Mouse (Mus musculus) embryonic facial prominence, embryonic 10.5 days (tissue): Measurements from ENCODE around the gene Sox1. TPM values are rescaled to one million over a fixed set of nuclear protein-coding genes. Genes with fewer than 3 reads are reported as not detected.

Source experiments
- DNase-seq: peaks from one replicate; pipeline ENCODE4 v3.0.0-alpha.2; 2017; ENCODE audit warnings: low spot score
- H3K27ac ChIP-seq: fragments of 300-500 bp; sonication (generic); replicated peaks from 2 replicates; pipeline ENCODE4 v1.5.1; 2016; ENCODE audit warnings: mild to moderate bottlenecking
- H3K27me3 ChIP-seq: fragments of 300-500 bp; sonication (generic); replicated peaks from 2 replicates; pipeline ENCODE4 v1.6.1; 2016; ENCODE audit warnings: low read depth, mild to moderate bottlenecking; ENCODE audit not compliant: poor library complexity, severe bottlenecking
- H3K36me3 ChIP-seq: fragments of 300-500 bp; sonication (generic); replicated peaks from 2 replicates; pipeline ENCODE4 v1.6.1; 2016; ENCODE audit warnings: mild to moderate bottlenecking, moderate library complexity
- H3K4me1 ChIP-seq: fragments of 300-500 bp; sonication (generic); 2 replicates; pipeline ENCODE4 v1.6.1; 2016
- H3K4me3 ChIP-seq: fragments of 300-500 bp; sonication (generic); 2 replicates; pipeline ENCODE4 v1.5.1; 2016; ENCODE audit warnings: mild to moderate bottlenecking, moderate library complexity
- H3K9me3 ChIP-seq: fragments of 300-500 bp; sonication (generic); 2 replicates; pipeline ENCODE4 v1.6.1; 2016; ENCODE audit warnings: mild to moderate bottlenecking
- WGBS: fragments of 180-500 bp; shearing (Covaris S2); methylation state at CpG from one replicate; pipeline ENCODE4 v1.1.7; 2016; 5-methylcytosine and 5-hydroxymethylcytosine counted together
- polyA plus RNA-seq: library from polyadenylated mRNA; unstranded; fragments of >200 nt; fragmentation: Nextera tagmentation; extraction: Ambion mirVana; gene quantifications from 2 replicates; pipeline ENCODE4 v1.2.1, GENCODE M21; 2016

The Sox1 gene
- polyA plus RNA-seq, 1 experiment from 2014 or later: 1.0 TPM

DNA sequence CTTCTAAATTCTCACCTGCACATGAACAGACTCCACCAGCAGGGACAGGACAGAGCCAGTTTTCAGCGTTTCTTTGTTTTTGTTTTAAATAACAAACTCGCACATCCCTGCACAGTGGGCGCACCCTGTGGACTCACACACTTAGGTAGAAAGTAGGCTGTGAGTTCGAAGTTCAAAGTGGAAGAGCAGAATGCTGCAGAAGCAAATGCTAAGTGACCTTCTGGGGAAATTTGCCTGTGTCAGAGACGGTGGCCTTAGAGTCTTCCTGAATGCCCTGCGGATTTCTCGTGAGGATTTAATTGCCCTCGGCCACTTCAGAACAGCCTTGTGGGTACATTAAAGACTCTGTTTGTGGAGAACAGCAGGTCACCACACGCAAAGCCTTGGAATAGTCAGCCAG lies 7.6 kb downstream of the Sox1 start:
- DNase-seq: peak; percentile 24
- no peak overlapping the region for H3K27ac ChIP-seq
- no peaks in the 10 kb centered on the region for H3K9me3 ChIP-seq
- H3K27me3 ChIP-seq: peaks cover 99% of the 10 kb centered on the region
- peaks cover 34% of the 10 kb centered on the region for H3K4me1 ChIP-seq
- H3K36me3 ChIP-seq: no peaks in the 10 kb centered on the region
- 5% methylated on average over 9 of the region's 9 CpGs for WGBS
- no peak overlapping the region; the same call in 1 of the 2 replicates for H3K4me3 ChIP-seq

DNA sequence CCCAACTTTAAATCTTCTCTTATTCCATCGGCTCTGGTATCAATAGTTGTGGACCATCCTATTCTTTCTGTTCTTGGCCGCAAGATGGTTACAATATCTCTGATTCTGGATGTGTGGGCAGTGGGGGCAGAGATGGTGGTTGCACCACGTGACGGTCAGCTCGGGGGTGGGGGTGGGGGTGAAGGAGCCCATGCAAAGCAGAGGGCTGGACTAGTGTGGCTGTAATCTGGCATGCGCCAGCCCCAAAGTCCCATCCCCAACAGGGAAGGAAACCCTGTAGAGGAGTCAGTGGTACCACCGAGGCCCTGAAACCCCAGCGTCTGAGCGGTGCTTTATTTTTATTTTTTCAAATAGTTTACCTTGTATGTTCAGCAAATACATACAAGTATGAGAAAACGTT lies 12.9 kb downstream of the Sox1 start:
- Histone ChIP-seq H3K9me3 (no peaks in the 10 kb centered on the region), H3K36me3 (no peaks in the 10 kb centered on the region), H3K27me3 (peaks cover 88% of the 10 kb centered on the region), H3K4me3 (no peak overlapping the region), H3K27ac (no peak overlapping the region), H3K4me1 (peaks cover 8% of the 10 kb centered on the region)
- WGBS: 16% methylated on average over 10 of the region's 10 CpGs
- DNase-seq: no peak

DNA sequence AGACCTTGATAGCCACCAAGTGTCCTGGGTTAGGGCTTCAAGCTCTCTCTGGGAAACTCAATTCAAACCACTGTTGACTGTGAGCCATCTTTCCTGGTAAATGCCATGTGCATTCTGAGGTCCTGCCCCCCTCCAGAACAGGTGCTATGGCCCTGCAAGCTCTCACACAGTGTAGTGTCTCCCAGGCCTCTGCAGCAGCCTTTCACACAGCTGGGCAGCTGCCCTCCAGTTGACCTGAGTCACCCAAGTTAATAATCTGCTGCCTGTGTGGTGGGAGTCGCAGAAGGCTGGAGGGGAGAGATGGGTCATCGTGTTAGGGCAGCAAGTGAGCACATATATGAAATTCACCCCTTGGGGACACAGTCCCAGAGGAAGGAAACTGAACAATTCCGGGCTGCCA lies 14.9 kb downstream of the Sox1 start:
- no peaks in the 10 kb centered on the region for H3K4me1 ChIP-seq
- peaks cover 88% of the 10 kb centered on the region for H3K27me3 ChIP-seq
- H3K27ac ChIP-seq: no peak overlapping the region
- DNase-seq: no peak
- H3K9me3 ChIP-seq: no peaks in the 10 kb centered on the region
- H3K4me3 ChIP-seq: no peak overlapping the region
- 57% methylated on average over 3 of the region's 3 CpGs for WGBS
- H3K36me3 ChIP-seq: no peaks in the 10 kb centered on the region

DNA sequence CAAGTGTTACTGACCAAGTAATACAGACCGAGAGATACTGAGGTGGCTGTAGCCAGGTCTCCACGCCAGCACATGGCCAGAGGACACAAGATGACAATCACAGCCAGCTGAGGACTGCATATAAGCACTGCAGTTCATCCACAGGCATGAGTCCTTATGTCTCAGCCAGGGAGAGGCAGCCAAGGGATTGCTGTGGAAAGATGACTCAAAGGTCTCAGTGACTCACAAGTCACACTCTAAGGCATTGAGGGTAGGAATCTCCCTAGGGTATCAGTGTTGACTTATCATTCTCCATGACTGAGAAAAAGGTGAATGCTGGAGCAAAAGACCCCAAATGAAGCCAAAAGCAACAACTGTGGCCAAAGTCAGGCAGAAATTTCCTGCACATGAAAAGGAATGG lies 22.0 kb downstream of the Sox1 start:
- no peak overlapping the region for H3K4me3 ChIP-seq
- WGBS: 89% methylated on average over 2 of the region's 2 CpGs
- no peak for DNase-seq
- peaks cover 51% of the 10 kb centered on the region for H3K27me3 ChIP-seq
- peaks cover 5% of the 10 kb centered on the region for H3K4me1 ChIP-seq
- H3K9me3 ChIP-seq: no peaks in the 10 kb centered on the region
- no peaks in the 10 kb centered on the region for H3K36me3 ChIP-seq
- H3K27ac ChIP-seq: no peak overlapping the region

DNA sequence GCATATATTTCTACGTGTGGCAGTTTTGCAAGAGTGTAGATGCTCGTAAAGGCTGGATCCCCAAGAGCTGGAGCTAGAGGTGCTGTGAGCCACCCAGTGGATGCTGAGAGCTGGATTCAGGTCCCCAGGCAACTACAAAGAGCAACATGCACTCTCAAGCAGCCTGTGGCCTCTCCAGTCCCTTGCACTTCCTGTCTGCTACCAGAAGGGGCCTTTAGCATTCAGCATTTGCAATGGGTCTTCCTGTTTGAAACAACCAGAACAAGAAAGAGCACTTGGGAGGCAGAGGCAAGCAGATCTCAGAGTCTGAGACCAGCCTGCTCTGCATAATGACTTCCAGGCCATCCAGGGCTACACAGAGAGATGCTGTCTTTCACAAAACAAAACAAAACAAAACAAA lies 25.4 kb downstream of the Sox1 start:
- Histone ChIP-seq H3K27ac (no peak overlapping the region), H3K36me3 (no peaks in the 10 kb centered on the region)
- no peak for DNase-seq

DNA sequence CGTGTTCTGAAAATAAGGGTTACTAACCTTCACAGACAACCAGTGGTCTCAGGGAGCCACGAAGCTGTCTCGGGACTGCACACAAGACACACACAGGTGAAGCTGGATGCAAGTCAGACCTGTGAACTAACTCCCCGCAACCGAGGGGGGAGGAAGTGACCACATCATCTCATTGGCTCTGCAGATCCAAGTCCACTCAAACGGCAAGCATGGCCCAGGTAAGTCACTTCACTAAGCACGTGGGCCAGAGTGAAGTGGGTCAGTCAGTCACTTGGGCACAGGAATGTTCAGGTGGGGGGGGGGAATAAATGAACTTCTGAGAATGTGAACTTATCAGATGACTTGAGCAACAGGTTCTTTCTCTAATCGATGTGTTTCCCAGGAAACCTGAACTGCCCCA lies 30.8 kb downstream of the Sox1 start:
- Histone ChIP-seq H3K4me3 (no peak overlapping the region), H3K9me3 (no peaks in the 10 kb centered on the region), H3K27ac (no peak overlapping the region), H3K36me3 (no peaks in the 10 kb centered on the region), H3K27me3 (peaks cover 91% of the 10 kb centered on the region), H3K4me1 (peaks cover 36% of the 10 kb centered on the region)
- WGBS: 90% methylated on average over 8 of the region's 8 CpGs
- no peak for DNase-seq

More for the DNA sequence above, 25.4 kb downstream of the Sox1 start:
- Histone ChIP-seq H3K4me1 (peaks cover 5% of the 10 kb centered on the region), H3K4me3 (no peak overlapping the region), H3K27me3 (peaks cover 61% of the 10 kb centered on the region), H3K9me3 (no peaks in the 10 kb centered on the region)
- WGBS: 79% methylated on average over 2 of the region's 2 CpGs

DNA sequence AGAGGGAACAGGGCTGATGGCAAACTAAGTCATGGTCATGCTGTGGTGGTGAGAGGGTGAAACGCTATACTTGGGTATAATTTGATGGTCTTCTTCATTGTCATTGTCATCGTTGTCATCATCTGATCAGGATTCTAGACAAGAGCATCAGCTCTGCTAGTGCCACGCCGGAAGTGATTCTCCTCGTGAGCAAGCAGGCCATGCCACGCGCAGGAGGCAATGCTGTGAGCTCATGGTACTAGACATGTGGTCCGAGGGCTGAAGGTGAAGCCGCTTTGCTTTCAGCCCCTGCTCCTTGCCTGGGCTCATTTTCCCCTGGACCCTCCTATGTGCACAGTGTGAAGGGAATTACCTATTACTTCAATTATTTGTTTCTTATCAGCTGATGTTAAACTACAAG lies 32.3 kb downstream of the Sox1 start:
- WGBS: 81% methylated on average over 9 of the region's 9 CpGs
- H3K36me3 ChIP-seq: no peaks in the 10 kb centered on the region
- no peak for DNase-seq
- no peak overlapping the region for H3K4me3 ChIP-seq
- no peak overlapping the region for H3K27ac ChIP-seq
- H3K4me1 ChIP-seq: peaks cover 39% of the 10 kb centered on the region
- peaks cover 100% of the 10 kb centered on the region for H3K27me3 ChIP-seq
- no peaks in the 10 kb centered on the region for H3K9me3 ChIP-seq

DNA sequence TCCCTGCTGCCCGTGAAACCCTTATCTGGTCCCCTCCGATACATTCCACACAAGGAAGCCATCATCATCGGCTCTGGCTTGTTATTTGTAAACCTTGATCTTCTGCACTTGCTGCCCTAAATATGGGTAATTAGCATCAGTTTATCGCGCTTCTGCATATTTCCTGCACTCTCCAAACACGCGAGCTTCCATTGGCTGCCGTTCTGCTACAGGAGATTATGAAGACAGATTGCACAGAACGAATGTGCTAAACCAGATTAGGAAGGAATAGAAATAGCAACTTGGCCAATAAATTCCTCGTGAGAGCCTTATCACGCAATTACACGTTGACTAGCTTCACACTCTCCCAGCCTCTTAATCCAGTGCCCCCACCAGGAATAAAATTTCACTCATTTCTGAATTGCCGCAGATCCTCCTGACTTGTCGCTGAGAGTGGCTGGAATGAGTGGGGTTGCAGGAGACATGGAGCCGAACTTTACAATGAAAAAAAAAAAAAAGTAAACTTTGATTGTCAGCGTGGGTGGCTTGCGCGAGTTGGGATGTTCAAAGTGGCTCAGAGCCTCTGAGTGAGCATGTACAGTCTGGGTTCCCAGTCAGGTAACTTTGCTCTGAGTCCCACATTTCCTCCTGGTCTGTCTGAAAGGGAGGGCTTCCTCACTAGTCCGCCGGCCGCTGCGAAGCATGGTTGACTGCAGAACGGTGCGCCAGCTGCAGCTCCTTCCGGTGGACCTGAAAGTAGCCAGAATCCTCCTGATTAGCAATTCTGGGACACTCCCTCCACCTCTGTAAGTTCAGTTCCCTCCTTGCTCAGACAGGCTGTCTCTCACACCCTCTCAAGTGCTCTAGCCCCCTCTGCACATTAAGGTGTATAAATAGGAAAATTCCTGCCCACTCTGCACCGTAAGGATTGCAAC lies 33.0 kb downstream of the Sox1 start:
- Histone ChIP-seq H3K4me3 (0 out of 2 replicates have a peak overlapping the region, but pooled peaks have one; percentile 16), H3K27me3 (peaks cover 100% of the 10 kb centered on the region), H3K36me3 (no peaks in the 10 kb centered on the region), H3K9me3 (no peaks in the 10 kb centered on the region), H3K27ac (peak overlapping the region; percentile 51; the same call in 1 of the 2 replicates), H3K4me1 (peaks cover 46% of the 10 kb centered on the region)
- WGBS: 28% methylated on average over 26 of the region's 26 CpGs
- peak; percentile 36 for DNase-seq

DNA sequence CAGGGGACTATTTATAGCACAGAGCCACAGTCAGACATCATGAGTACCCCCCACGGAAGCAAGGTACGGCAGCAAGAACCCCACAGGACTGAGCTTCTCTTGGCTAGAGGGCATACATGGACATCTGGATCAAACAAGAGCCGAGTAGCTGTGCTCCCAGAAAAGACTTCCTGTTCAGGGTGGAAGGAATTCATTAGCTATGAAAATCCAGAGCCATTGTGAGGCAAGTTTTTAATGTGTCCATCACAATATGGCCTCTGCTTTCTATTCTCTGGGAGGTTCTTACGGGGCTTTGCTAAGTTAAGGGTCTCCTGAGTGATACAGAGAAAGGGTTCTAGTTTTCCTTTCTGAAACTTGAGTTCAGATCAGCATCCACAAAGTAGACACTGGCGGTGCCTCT lies 33.8 kb downstream of the Sox1 start:
- Histone ChIP-seq H3K4me3 (0 out of 2 replicates have a peak overlapping the region, but pooled peaks have one; percentile 16), H3K4me1 (peaks cover 48% of the 10 kb centered on the region), H3K36me3 (no peaks in the 10 kb centered on the region), H3K27me3 (peaks cover 100% of the 10 kb centered on the region), H3K9me3 (no peaks in the 10 kb centered on the region), H3K27ac (peak overlapping the region; percentile 77; the same call in 1 of the 2 replicates)
- 25% methylated on average over 5 of the region's 5 CpGs for WGBS
- no peak for DNase-seq

DNA sequence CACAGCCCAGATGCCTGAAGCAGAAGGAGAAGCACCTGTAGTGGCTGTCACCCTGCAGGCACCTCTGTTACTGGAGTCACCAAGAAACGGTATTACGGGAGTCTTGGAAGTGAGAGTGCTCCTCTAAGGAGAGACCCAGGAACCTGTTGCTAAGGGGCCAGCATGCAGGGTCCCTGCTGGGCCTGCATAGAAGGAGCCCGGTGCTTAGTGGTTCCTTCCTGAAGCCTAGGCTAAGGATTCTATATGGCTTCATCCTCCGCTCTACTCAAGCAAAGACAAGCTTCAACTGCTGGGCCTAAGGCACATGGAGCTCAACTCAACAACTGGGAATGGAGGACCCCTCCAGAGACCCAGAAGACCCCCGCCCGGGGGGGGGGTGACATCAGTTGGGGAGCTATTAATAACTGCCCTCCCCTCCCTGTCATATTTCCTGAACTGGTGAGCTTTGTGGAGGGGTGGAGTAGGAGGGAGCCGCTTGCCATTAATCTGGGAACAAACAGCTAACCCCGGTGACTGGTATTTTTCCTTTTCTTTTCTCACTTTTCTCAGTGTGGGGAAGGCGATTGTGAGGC lies 34.6 kb downstream of the Sox1 start:
- Histone ChIP-seq H3K9me3 (no peaks in the 10 kb centered on the region), H3K36me3 (no peaks in the 10 kb centered on the region), H3K4me1 (peaks cover 48% of the 10 kb centered on the region), H3K27ac (peak overlapping the region; percentile 77), H3K4me3 (no peak overlapping the region), H3K27me3 (peaks cover 100% of the 10 kb centered on the region)
- WGBS: 7% methylated on average over 9 of the region's 9 CpGs
- DNase-seq: no peak

DNA sequence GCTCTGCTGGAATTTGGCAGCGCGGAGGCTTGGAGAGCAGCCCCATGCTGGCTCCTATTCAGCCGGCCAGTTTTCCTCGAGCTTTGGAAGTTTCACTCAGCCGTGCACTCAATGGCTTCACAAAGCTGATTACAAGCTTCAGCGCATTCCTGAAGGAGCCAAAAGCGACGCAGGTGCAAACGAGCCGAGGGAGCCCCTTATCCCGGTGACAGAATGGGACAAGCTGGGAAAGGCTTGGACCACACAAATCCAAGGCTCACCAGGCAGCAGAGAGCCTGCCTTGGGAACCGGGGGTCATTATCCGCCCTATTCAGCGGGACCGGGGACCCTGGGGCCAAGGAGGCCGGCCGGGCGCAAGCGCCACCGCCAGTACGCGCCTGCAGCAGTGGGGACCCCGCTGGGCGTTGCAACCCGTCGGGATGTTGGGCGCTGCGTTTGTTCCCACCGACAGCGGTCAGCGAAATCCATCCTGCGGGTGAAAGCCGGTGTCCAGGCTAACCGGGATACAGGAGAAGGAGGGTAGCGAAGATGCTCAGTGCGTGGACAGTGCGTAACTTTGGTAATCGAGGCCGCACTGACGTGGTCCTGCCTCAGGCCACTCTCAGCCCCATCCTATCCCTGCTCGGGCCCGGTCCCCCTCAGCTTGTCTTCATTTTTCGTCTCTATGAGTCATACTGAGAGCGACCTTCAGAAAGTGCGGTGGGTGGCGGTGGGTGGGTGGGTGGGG lies 35.2 kb downstream of the Sox1 start:
- WGBS: under 1% methylated on average over 46 of the region's 46 CpGs
- DNase-seq: peak; percentile 63
- Histone ChIP-seq H3K4me1 (peaks cover 48% of the 10 kb centered on the region), H3K36me3 (no peaks in the 10 kb centered on the region), H3K27me3 (peaks cover 99% of the 10 kb centered on the region), H3K9me3 (no peaks in the 10 kb centered on the region), H3K27ac (peak overlapping the region; percentile 77), H3K4me3 (peak overlapping the region; percentile 51)

DNA sequence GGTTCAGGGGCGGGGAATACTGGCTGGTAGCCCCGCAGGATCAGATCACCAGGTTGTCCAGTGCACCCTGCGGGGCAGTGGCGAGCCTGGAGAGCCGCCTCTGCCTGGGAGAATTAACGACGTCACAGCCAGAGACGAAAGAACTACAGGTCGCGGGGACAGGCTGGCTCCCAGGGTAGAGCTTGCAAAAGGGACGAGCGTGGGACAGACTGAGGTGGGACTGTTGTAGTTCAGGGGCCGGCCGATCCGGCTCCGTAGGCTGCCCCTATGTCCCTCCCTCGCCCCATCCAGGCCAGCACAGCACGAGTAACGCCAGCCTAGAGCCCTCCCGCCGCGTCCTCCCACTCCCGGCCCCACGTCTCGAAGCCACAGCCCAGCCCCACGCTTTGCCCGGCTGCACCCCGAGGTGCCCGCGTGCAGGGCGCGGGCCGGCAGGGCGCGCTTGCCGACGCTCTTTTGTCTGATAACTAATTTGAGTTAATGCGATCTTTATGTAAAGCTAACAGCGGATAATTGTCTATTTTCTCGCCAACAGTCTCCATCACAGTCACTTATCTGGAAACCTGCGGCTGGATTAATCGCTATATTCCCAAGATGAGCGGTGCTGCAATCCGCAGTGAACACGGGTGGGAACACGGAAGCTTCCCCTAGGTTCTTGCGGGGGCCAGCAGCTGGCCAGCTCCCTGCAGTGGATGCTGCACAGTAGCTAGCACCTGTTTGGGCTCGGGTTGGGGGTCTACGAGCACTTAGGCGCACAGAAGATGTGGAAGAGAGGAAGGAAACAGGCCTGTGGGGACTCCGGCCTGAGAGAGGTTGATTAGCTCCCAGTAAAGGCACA lies 36.0 kb downstream of the Sox1 start:
- Histone ChIP-seq H3K36me3 (no peaks in the 10 kb centered on the region), H3K27me3 (peaks cover 97% of the 10 kb centered on the region), H3K4me3 (peak overlapping the region; percentile 51), H3K9me3 (no peaks in the 10 kb centered on the region), H3K4me1 (peaks cover 48% of the 10 kb centered on the region), H3K27ac (peak overlapping the region; percentile 77)
- 1% methylated on average over 51 of the region's 51 CpGs for WGBS
- peak; percentile 49 for DNase-seq
